Mouse (Mus musculus) cerebellum, adult 2 months (tissue): ENCODE measurements around the gene Upf1. TPM values are rescaled to one million over a fixed set of nuclear protein-coding genes. Genes with fewer than 3 reads are reported as not detected.
A peak's percentile ranks its signal among the peaks of the same experiment; 100 is the strongest.

Experiments
- DNase-seq, 2 experiments: peaks; one replicate each; pipeline ENCODE4 v3.0.0; 2021
- H3K27ac ChIP-seq: fragments of 200-500 bp; 2 replicates; pipeline ENCODE4 v1.5.1; 2012; ENCODE audit warnings: low read length, control low read depth, inconsistent platforms; ENCODE audit not compliant: insufficient read depth
- H3K27me3 ChIP-seq: fragments of 200-500 bp; 2 replicates; pipeline ENCODE4 v1.6.1; 2012; ENCODE audit warnings: inconsistent platforms, mild to moderate bottlenecking, low read length, moderate library complexity; ENCODE audit not compliant: control insufficient read depth, insufficient read depth
- H3K4me1 ChIP-seq: fragments of 200-500 bp; 2 replicates; pipeline ENCODE4 v1.6.1; 2011; ENCODE audit warnings: low read length; ENCODE audit not compliant: control insufficient read depth, insufficient read depth
- H3K4me3 ChIP-seq: fragments of 200-500 bp; replicated peaks from 2 replicates; pipeline ENCODE3; 2011; ENCODE audit warnings: mild to moderate bottlenecking, low read depth, low read length, control low read depth; ENCODE audit not compliant: insufficient read depth
- CTCF ChIP-seq: fragments of 200-500 bp; IDR thresholded peaks from 2 replicates; pipeline ENCODE4 v1.5.1; 2011; ENCODE audit warnings: low read depth, mild to moderate bottlenecking, control low read depth, low read length, moderate library complexity, borderline replicate concordance; ENCODE audit not compliant: insufficient read depth
- POLR2A ChIP-seq: fragments of 200-500 bp; IDR thresholded peaks from 2 replicates; pipeline ENCODE4 v1.6.1; 2011; ENCODE audit warnings: low read length, control low read depth, borderline replicate concordance; ENCODE audit not compliant: insufficient read depth
- WGBS: fragments of 180-500 bp; shearing (Covaris S2); methylation state at CpG from one replicate; pipeline ENCODE4 v1.1.7; 2018; 5-methylcytosine and 5-hydroxymethylcytosine counted together
- polyA plus RNA-seq: library from polyadenylated mRNA; depleted of rRNA; stranded (reverse); fragments of >200 nt; gene quantifications from 2 replicates; pipeline ENCODE4 v1.2.3, GENCODE M21; 2012

Gene Upf1
- polyA plus RNA-seq, 1 experiment = 37.9 TPM

- Histone ChIP-seq H3K27ac (peak overlapping the region; percentile 89; the same call in 1 of the 2 replicates), H3K27me3 (no peaks in the 10 kb centered on the region), H3K4me1 (peaks cover 24% of the 10 kb centered on the region), H3K4me3 (peak overlapping the region; percentile 61)
- TF ChIP-seq POLR2A (no peak), CTCF (no peak)
- 55% methylated on average over 4 of the region's 4 CpGs for WGBS
- no peak for DNase-seq
These were observed 926 bp upstream of the Upf1 start for GRCm38 (mm10) chr8:70354004-70354403.

GRCm38 (mm10) chr8:70352657-70353151 lies 374 bp downstream of the Upf1 start:
- WGBS = under 1% methylated on average over 60 of the region's 64 CpGs
- peak overlapping the region; percentile 89 for H3K4me3 ChIP-seq
- no peaks in the 10 kb centered on the region for H3K27me3 ChIP-seq
- DNase-seq = no peak
- peak overlapping the region; percentile 60; the same call in 1 of the 2 replicates for H3K27ac ChIP-seq
- TF ChIP-seq CTCF (no peak), POLR2A (no peak)
- H3K4me1 ChIP-seq = peaks cover 37% of the 10 kb centered on the region

GRCm38 (mm10) chr8:70352000-70352384 lies 1.1 kb downstream of the Upf1 start:
- no peaks in the 10 kb centered on the region for H3K27me3 ChIP-seq
- peak in 1 of 2 experiments; percentile 53 for DNase-seq
- WGBS = 4% methylated on average over 3 of the region's 3 CpGs
- H3K4me3 ChIP-seq = peak overlapping the region; percentile 89
- TF ChIP-seq POLR2A (no peak), CTCF (no peak)
- H3K4me1 ChIP-seq = peaks cover 43% of the 10 kb centered on the region
- H3K27ac ChIP-seq = peak overlapping the region; percentile 60

GRCm38 (mm10) chr8:70351035-70351999 lies 1.8 kb downstream of the Upf1 start:
- peak; percentile 62 to 74 for DNase-seq
- peak overlapping the region; percentile 60 for H3K27ac ChIP-seq
- H3K27me3 ChIP-seq = no peaks in the 10 kb centered on the region
- 9% methylated on average over 15 of the region's 15 CpGs for WGBS
- H3K4me1 ChIP-seq = peaks cover 48% of the 10 kb centered on the region
- H3K4me3 ChIP-seq = peak overlapping the region; percentile 89
- TF ChIP-seq CTCF = no peak
- TF ChIP-seq POLR2A = no peak; the same call in 1 of the 2 replicates

- Histone ChIP-seq H3K4me1 (peaks cover 66% of the 10 kb centered on the region), H3K4me3 (no peak overlapping the region), H3K27me3 (no peaks in the 10 kb centered on the region), H3K27ac (peak overlapping the region; percentile 40; the same call in 1 of the 2 replicates)
- 6% methylated on average over 1 of the region's 1 CpGs for WGBS
- TF ChIP-seq POLR2A = no peak
- TF ChIP-seq CTCF = no peak
- DNase-seq = peak; percentile 40 to 57
These were observed 5.1 kb downstream of the Upf1 start for GRCm38 (mm10) chr8:70347860-70348420.

GRCm38 (mm10) chr8:70347443-70347842 lies 5.6 kb downstream of the Upf1 start:
- DNase-seq = no peak
- no peak overlapping the region for H3K4me3 ChIP-seq
- no peak for TF ChIP-seq POLR2A
- TF ChIP-seq CTCF = no peak
- 32% methylated on average over 4 of the region's 4 CpGs for WGBS
- H3K27me3 ChIP-seq = no peaks in the 10 kb centered on the region
- peaks cover 71% of the 10 kb centered on the region for H3K4me1 ChIP-seq
- no peak overlapping the region for H3K27ac ChIP-seq

GRCm38 (mm10) chr8:70344279-70344678 lies 8.8 kb downstream of the Upf1 start:
- DNase-seq = no peak
- Histone ChIP-seq H3K27ac (no peak overlapping the region), H3K4me3 (no peak overlapping the region), H3K27me3 (no peaks in the 10 kb centered on the region), H3K4me1 (peaks cover 79% of the 10 kb centered on the region)
- WGBS = 28% methylated on average over 2 of the region's 2 CpGs
- TF ChIP-seq CTCF = no peak
- TF ChIP-seq POLR2A = no peak

GRCm38 (mm10) chr8:70343696-70344095 lies 9.4 kb downstream of the Upf1 start:
- Histone ChIP-seq H3K27ac (no peak overlapping the region), H3K4me1 (peaks cover 74% of the 10 kb centered on the region), H3K27me3 (no peaks in the 10 kb centered on the region), H3K4me3 (no peak overlapping the region)
- peak; percentile 62 to 70 for DNase-seq
- TF ChIP-seq CTCF (peak; percentile 79), POLR2A (no peak)
- 44% methylated on average over 6 of the region's 6 CpGs for WGBS
